Mouse (Mus musculus) G1E (cell line): ENCODE measurements around the gene Apba1. TPM values are rescaled to one million over a fixed set of nuclear protein-coding genes. Genes with fewer than 3 reads are reported as not detected.

Experiments used
- ATAC-seq: 2 replicates; pipeline ENCODE4 v1.8.0; 2016; ENCODE audit warnings: mild to moderate bottlenecking; ENCODE audit not compliant: insufficient number of reproducible peaks, poor library complexity, low FRiP score, severe bottlenecking; ENCODE audit errors: extremely low read depth
- DNase-seq: peaks from one replicate; pipeline ENCODE4 v3.0.0; 2012; ENCODE audit warnings: low spot score
- H3K27me3 ChIP-seq: 2 replicates; pipeline ENCODE4 v1.6.1; 2012; ENCODE audit warnings: mild to moderate bottlenecking, low read length, inconsistent platforms; ENCODE audit not compliant: insufficient read depth
- H3K36me3 ChIP-seq: replicated peaks from 2 replicates; pipeline ENCODE3; 2012; ENCODE audit warnings: mild to moderate bottlenecking, inconsistent platforms
- H3K4me1 ChIP-seq: 2 replicates; pipeline ENCODE4 v1.6.1; 2012; ENCODE audit warnings: low read depth, low read length, inconsistent platforms, mixed read lengths; ENCODE audit not compliant: insufficient read depth
- H3K4me3 ChIP-seq: 2 replicates; pipeline ENCODE4 v1.5.1; 2012; ENCODE audit warnings: low read depth, mild to moderate bottlenecking, inconsistent platforms, low read length, moderate library complexity, mixed read lengths
- H3K9me3 ChIP-seq: replicated peaks from 2 replicates; pipeline ENCODE4 v1.6.1; 2012; ENCODE audit warnings: inconsistent platforms
- CTCF ChIP-seq: IDR thresholded peaks from 2 replicates; pipeline ENCODE4 v1.5.1; 2012; ENCODE audit warnings: low read depth, low read length, inconsistent platforms, mixed read lengths
- GATA1 ChIP-seq: IDR thresholded peaks from 2 replicates; pipeline ENCODE4 v1.6.1; 2012; ENCODE audit warnings: borderline replicate concordance, low read length, inconsistent platforms, mixed read lengths
- GATA2 ChIP-seq: IDR thresholded peaks from 2 replicates; pipeline ENCODE4 v1.6.1; 2012; ENCODE audit warnings: low read depth, low read length, inconsistent platforms, borderline replicate concordance
- POLR2AphosphoS5 ChIP-seq: IDR thresholded peaks from 2 replicates; pipeline ENCODE4 v1.6.1; 2012; ENCODE audit warnings: low read depth, low read length, inconsistent platforms; ENCODE audit not compliant: insufficient replicate concordance
- TAL1 ChIP-seq: conservative IDR thresholded peaks from 2 replicates; pipeline ENCODE4 v1.6.1; 2012; ENCODE audit warnings: low read depth, low read length, inconsistent platforms, mixed read lengths
- polyA plus RNA-seq: library from polyadenylated mRNA; stranded (reverse); fragments of >175 nt; gene quantifications from 2 replicates; pipeline ENCODE4 v1.2.3, GENCODE M21; 2012
- total RNA-seq, 2 experiments: library from RNA; stranded (forward) in 1 of 2; stranded (reverse) in 1 of 2; fragments of 200-1000 nt in 1 of 2; fragments of >200 nt in 1 of 2; fragmentation: Nextera tagmentation in 1 of 2; gene quantifications; 2 replicates each; pipeline ENCODE4 v1.2.3; 2014 to 2017

Gene Apba1
- not detected in 2 replicates for total RNA-seq (2014; fragmentation: Nextera tagmentation)
- 0.12 and 0.16 TPM in 2 replicates for total RNA-seq (2017)
- not detected in 2 replicates for polyA plus RNA-seq

GRCm38 (mm10) chr19:23758554-23759321, at the start of gene Apba1:
TSS of gene Apba1 (plus strand) at chr19:23758887.
- H3K27me3 ChIP-seq = peaks cover 36% of the 10 kb centered on the region
- peak within 1 kb of the TSS; percentile 79 for H3K4me3 ChIP-seq
- DNase-seq (peak; percentile 55), ATAC-seq (no peak)
- no peaks in the 10 kb centered on the region for H3K36me3 ChIP-seq
- TF ChIP-seq GATA1 (no peak), CTCF (no peak), TAL1 (no peak), POLR2AphosphoS5 (no peak), GATA2 (no peak)
- no peaks in the 10 kb centered on the region for H3K9me3 ChIP-seq
- H3K4me1 ChIP-seq = peaks cover 16% of the 10 kb centered on the region

GRCm38 (mm10) chr19:23746506-23746905, 12.2 kb upstream of the Apba1 start:
- no peak for ATAC-seq
- no peak overlapping the region for H3K4me3 ChIP-seq
- H3K9me3 ChIP-seq = no peaks in the 10 kb centered on the region
- H3K27me3 ChIP-seq = peaks cover 4% of the 10 kb centered on the region; the same call in 1 of the 2 replicates
- no peak for TF ChIP-seq GATA1
- no peak for TF ChIP-seq TAL1
- no peak for TF ChIP-seq GATA2
- TF ChIP-seq POLR2AphosphoS5 = no peak
- TF ChIP-seq CTCF = no peak
- H3K36me3 ChIP-seq = no peaks in the 10 kb centered on the region
- DNase-seq = no peak
- no peaks in the 10 kb centered on the region for H3K4me1 ChIP-seq

GRCm38 (mm10) chr19:23757011-23757410, 1.7 kb upstream of the Apba1 start:
- ATAC-seq = no peak
- Histone ChIP-seq H3K4me3 (no peak overlapping the region), H3K4me1 (peaks cover 16% of the 10 kb centered on the region), H3K9me3 (no peaks in the 10 kb centered on the region), H3K27me3 (peaks cover 35% of the 10 kb centered on the region), H3K36me3 (no peaks in the 10 kb centered on the region)
- TF ChIP-seq TAL1 (no peak), GATA2 (no peak), GATA1 (no peak), POLR2AphosphoS5 (no peak), CTCF (no peak)
- DNase-seq = no peak

GRCm38 (mm10) chr19:23757961-23758553, 630 bp upstream of the Apba1 start:
- H3K27me3 ChIP-seq = peaks cover 35% of the 10 kb centered on the region

GRCm38 (mm10) chr19:23759322-23759945, 747 bp downstream of the Apba1 start:
- H3K27me3 ChIP-seq = peaks cover 40% of the 10 kb centered on the region
- H3K4me1 ChIP-seq = peaks cover 16% of the 10 kb centered on the region
- no peak for TF ChIP-seq CTCF
- no peak for TF ChIP-seq GATA2
- no peak for TF ChIP-seq GATA1
- no peak for TF ChIP-seq TAL1
- TF ChIP-seq POLR2AphosphoS5 = no peak
- H3K36me3 ChIP-seq = no peaks in the 10 kb centered on the region
- no peaks in the 10 kb centered on the region for H3K9me3 ChIP-seq
- DNase-seq (no peak), ATAC-seq (no peak)
- H3K4me3 ChIP-seq = peak overlapping the region; percentile 79; the same call in 1 of the 2 replicates

More at GRCm38 (mm10) chr19:23757961-23758553, 630 bp upstream of the Apba1 start:
- Histone ChIP-seq H3K4me1 (peaks cover 16% of the 10 kb centered on the region), H3K4me3 (peak overlapping the region; percentile 79), H3K9me3 (no peaks in the 10 kb centered on the region), H3K36me3 (no peaks in the 10 kb centered on the region)
- TF ChIP-seq POLR2AphosphoS5 = no peak
- peak; percentile 81 for TF ChIP-seq CTCF
- no peak for ATAC-seq
- DNase-seq = peak; percentile 83

GRCm38 (mm10) chr19:23763371-23763770, 4.7 kb downstream of the Apba1 start:
- H3K4me1 ChIP-seq = peaks cover 11% of the 10 kb centered on the region
- no peaks in the 10 kb centered on the region for H3K9me3 ChIP-seq
- no peak overlapping the region for H3K4me3 ChIP-seq
- DNase-seq = no peak
- peaks cover 34% of the 10 kb centered on the region for H3K27me3 ChIP-seq
- TF ChIP-seq POLR2AphosphoS5 = no peak
- TF ChIP-seq CTCF = no peak
- no peaks in the 10 kb centered on the region for H3K36me3 ChIP-seq
- ATAC-seq = no peak
